Mouse (Mus musculus) layer of hippocampus, postnatal 14 days (tissue): Measurements from ENCODE around the gene Lctl. TPM values are rescaled to one million over a fixed set of nuclear protein-coding genes. Genes with fewer than 3 reads are reported as not detected.

Experiments
- DNase-seq, 2 experiments: peaks; one replicate each; pipeline ENCODE4 v3.0.0; 2021 to 2022; ENCODE audit warnings: low spot score in 2 of 2, mixed read lengths in 1 of 2
- total RNA-seq, 2 experiments: library from RNA; stranded (reverse); gene quantifications; 2 replicates each; pipeline ENCODE4 v1.2.3; 2021

Gene Lctl
- total RNA-seq, 2 experiments from 2014 or later: not detected

DNA sequence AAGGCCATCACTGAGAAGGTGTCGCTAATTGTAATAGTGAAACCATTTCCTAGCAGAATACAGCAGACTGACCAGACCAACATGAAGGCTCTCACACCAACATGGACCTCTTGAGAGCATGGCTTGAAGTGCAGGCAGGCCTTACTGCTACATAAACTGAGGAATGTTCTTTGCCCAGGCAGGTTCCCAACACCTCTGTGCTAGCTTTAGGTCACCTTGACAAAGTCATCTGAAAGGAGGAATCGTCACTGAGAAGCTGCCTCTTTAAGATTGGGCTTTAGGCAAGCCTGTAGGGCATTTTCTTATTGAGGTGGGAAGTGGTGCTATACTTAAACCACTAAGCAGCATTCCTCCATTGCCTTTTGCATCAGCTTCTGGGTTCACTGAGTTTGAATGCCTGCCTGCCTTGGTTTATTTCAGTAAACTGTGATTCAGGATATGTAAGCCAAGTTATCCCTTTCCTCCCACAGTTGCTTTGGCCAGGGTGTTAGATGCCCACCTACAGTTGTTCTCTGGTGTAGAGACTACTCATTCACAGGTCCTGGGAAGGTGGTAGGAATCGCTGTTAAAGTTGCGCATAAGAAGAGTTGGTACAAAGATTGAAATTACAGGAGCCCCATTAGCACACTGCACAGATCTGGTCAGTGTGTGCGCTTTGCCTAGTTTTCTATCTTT lies 67.4 kb downstream of the Lctl start:
- DNase-seq: no peak

Other genes starting within 250 kb of the Lctl start
- 1 to 10 TPM; 2.6 to 2.9 TPM for gene Smad6, start 95.1 kb upstream of the Lctl start, total RNA-seq
- 1 to 10 TPM; 4.8 to 6.2 TPM for gene Zwilch, start 56.0 kb downstream of the Lctl start, total RNA-seq
- gene Rpl4, start 56.2 kb downstream of the Lctl start, total RNA-seq: 100 to 1,000 TPM; 513 to 558 TPM
- gene Snapc5, start 62.1 kb downstream of the Lctl start, total RNA-seq: 10 to 100 TPM; 14.6 to 19.3 TPM
- 1 to 10 TPM; 3.2 to 4.3 TPM for gene Uchl4, start 118.1 kb downstream of the Lctl start, total RNA-seq
- 100 to 1,000 TPM; 192 to 203 TPM for gene Map2k1, start 136.5 kb downstream of the Lctl start, total RNA-seq
- gene Tipin, start 164.4 kb downstream of the Lctl start, total RNA-seq: 10 to 100 TPM; 17.7 to 18.2 TPM
- gene Dis3l, start 224.1 kb downstream of the Lctl start, total RNA-seq: 10 to 100 TPM; 24.4 to 26.0 TPM